Mouse (Mus musculus) lung, postnatal 0 days (tissue): ENCODE measurements at regions not wholly inside any gene's neighbourhood (a gene's known extent, or its start where the extent isn't known, plus 50 kb on each side); places are given as distances from the start of the nearest gene placed in this dataset.
A peak's percentile ranks its signal among the peaks of the same experiment; 100 is the strongest.

ENCODE experiments used
- ATAC-seq: fragments of 200-750 bp; cut with Nextera tagmentation; 2 replicates; pipeline ENCODE4 v1.8.0; 2017; ENCODE audit warnings: moderate library complexity
- DNase-seq: peaks from one replicate; pipeline ENCODE4 v3.0.0-alpha.2; 2016; ENCODE audit warnings: low spot score
- H3K27ac ChIP-seq: fragments of 300-500 bp; sonication (generic); 2 replicates; pipeline ENCODE4 v1.5.1; 2014; ENCODE audit warnings: antibody characterized with exemption, mild to moderate bottlenecking, low read length, mixed read lengths
- H3K27me3 ChIP-seq: fragments of 300-500 bp; sonication (generic); replicated peaks from 2 replicates; pipeline ENCODE4 v1.6.1; 2014; ENCODE audit warnings: low read length, mixed read lengths; ENCODE audit not compliant: insufficient read depth
- H3K36me3 ChIP-seq: fragments of 300-500 bp; sonication (generic); 2 replicates; pipeline ENCODE4 v1.6.1; 2014; ENCODE audit warnings: low read length, mixed read lengths; ENCODE audit not compliant: insufficient read depth
- H3K4me1 ChIP-seq: fragments of 300-500 bp; sonication (generic); 2 replicates; pipeline ENCODE4 v1.6.1; 2014; ENCODE audit warnings: antibody characterized with exemption, low read depth, low read length, mixed read lengths; ENCODE audit not compliant: insufficient read depth
- H3K4me2 ChIP-seq: fragments of 300-500 bp; sonication (generic); replicated peaks from 2 replicates; pipeline ENCODE4 v1.6.1; 2014; ENCODE audit warnings: low read depth, mild to moderate bottlenecking, low read length, moderate library complexity, mixed read lengths
- H3K4me3 ChIP-seq: fragments of 300-500 bp; sonication (generic); 2 replicates; pipeline ENCODE4 v1.5.1; 2014; ENCODE audit warnings: low read depth, low read length
- H3K9ac ChIP-seq: fragments of 300-500 bp; sonication (generic); replicated peaks from 2 replicates; pipeline ENCODE4 v1.6.1; 2014; ENCODE audit warnings: low read depth, mild to moderate bottlenecking
- H3K9me3 ChIP-seq: fragments of 300-500 bp; sonication (generic); 2 replicates; pipeline ENCODE4 v1.6.1; 2016; ENCODE audit warnings: low read length, mixed read lengths
- CTCF ChIP-seq: IDR thresholded peaks from 2 replicates; pipeline ENCODE4 v1.5.1; 2016; ENCODE audit warnings: antibody characterized with exemption, mild to moderate bottlenecking
- EP300 ChIP-seq: IDR thresholded peaks from 2 replicates; pipeline ENCODE4 v1.6.1; 2016; ENCODE audit warnings: antibody characterized with exemption, mild to moderate bottlenecking, control low read depth
- WGBS: fragments of 180-500 bp; shearing (Covaris S2); extraction: QIAGEN DNeasy Blood & Tissue Kit; methylation state at CpG from one replicate; pipeline ENCODE4 v1.1.7; 2014; 5-methylcytosine and 5-hydroxymethylcytosine counted together

DNA sequence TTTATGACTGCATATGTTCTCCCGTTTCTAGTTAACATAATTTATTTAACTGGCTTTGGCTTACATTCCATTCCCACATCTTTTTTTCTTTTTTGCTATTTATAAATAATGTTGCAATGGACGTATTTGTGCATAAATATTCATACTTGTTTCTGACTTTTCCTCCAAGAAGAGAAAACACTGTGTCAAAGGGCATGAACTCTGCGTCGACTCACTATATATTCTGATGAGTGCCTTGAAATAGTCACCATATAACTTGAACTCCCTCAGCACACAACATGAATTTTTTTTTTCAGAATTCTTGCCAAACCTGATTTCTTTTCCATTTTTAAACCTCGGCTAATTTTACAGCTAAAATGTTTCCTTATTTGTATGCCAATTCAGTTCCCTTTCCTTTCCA lies 249.4 kb upstream of the Dynlrb2 start:
- no peak overlapping the region for H3K27ac ChIP-seq
- H3K9ac ChIP-seq, result no peak overlapping the region
- DNase-seq (peak; percentile 53), ATAC-seq (no peak)
- H3K9me3 ChIP-seq, result no peaks in the 10 kb centered on the region
- WGBS, result 44% methylated on average over 5 of the region's 5 CpGs
- no peaks in the 10 kb centered on the region for H3K36me3 ChIP-seq
- no peak overlapping the region for H3K4me3 ChIP-seq
- H3K27me3 ChIP-seq, result no peaks in the 10 kb centered on the region
- TF ChIP-seq CTCF (no peak), EP300 (no peak)
- no peaks in the 10 kb centered on the region for H3K4me1 ChIP-seq
- no peak overlapping the region for H3K4me2 ChIP-seq

DNA sequence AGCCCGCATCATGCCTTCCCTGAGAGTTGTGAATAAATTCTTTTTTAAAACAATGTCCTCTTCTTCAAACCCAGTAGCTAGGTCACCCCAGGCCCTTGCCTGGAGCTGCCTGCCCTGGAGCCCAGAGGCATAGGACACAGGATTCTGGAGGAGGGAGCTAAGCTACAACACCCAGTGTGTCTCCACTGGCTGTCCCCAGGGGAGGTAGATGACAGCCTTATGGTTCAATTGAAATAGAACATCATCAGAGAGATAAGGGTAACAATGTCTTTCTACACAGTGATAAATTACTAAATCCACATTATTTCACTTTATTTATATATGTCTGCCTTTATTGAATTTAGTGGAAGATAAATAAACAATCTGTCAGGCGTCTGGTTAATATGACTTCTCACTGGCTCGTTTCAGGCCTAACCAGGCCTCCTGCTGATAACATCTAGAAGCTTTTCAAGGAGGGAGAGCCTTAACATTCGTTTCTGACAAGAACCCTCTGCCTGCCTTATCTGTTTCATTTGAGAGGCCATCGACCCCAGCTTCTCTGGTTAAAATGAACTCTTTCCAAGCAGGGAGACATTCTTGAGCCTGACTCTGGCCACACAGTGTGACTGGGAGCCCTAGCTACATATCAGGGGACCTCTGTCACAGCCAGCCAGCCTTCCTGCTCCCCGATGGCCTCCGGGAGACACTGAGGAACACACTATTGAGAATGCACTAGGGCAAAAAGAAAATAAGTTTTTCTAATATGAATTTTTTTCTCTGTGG lies 252.1 kb upstream of the Dynlrb2 start:
- DNase-seq (peak; percentile 78), ATAC-seq (peak; percentile 91)
- Histone ChIP-seq H3K9ac (no peak overlapping the region), H3K4me3 (no peak overlapping the region), H3K4me2 (no peak overlapping the region), H3K27ac (no peak overlapping the region), H3K4me1 (no peaks in the 10 kb centered on the region), H3K36me3 (no peaks in the 10 kb centered on the region), H3K27me3 (no peaks in the 10 kb centered on the region), H3K9me3 (no peaks in the 10 kb centered on the region)
- TF ChIP-seq EP300, result peak; percentile 45
- TF ChIP-seq CTCF, result no peak
- WGBS, result 20% methylated on average over 7 of the region's 7 CpGs

DNA sequence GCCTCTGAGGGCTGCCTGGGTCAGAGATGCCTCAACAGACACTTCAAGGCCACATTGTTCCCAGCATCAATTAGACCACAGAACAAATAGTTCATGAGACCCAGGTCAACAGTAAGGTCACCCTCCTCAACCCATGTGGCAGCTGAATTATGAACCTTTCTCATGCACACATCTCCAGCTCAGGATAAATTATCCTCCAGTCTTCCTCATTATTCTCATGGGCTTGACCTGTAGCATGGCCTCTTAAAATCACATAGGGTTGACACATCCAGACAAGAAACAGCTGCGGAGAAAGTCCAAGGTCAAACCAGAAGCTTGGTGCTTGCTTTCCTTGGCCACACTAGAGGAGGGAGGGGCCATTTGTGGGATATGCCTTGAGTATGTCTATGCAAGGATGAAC lies 256.4 kb upstream of the Dynlrb2 start:
- no peak for ATAC-seq
- DNase-seq, result no peak
- Histone ChIP-seq H3K36me3 (no peaks in the 10 kb centered on the region), H3K27me3 (no peaks in the 10 kb centered on the region), H3K27ac (no peak overlapping the region), H3K9ac (no peak overlapping the region), H3K4me3 (no peak overlapping the region), H3K9me3 (no peaks in the 10 kb centered on the region), H3K4me2 (no peak overlapping the region), H3K4me1 (no peaks in the 10 kb centered on the region)
- WGBS, result 79% methylated on average over 1 of the region's 1 CpGs
- TF ChIP-seq EP300, result no peak
- TF ChIP-seq CTCF, result no peak

DNA sequence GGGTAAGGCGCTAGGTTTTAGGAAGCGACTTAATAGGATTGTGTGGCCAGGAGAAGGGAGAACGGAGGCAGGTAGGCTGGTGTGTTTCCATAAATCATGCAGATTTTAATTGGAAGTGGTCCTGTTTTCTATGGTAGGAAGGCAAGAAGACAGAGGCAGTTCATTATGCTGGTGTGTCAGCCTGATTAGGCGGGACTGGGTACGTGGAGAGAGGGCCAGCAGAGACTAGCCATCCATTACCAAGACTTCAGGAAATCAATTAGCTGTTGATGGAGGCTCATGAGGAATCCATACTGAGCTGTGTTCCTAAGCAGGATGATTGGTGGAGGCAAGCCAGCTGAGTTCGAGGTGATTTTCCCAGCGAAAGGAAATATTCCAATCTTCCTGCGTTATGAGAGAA lies 261.3 kb upstream of the Dynlrb2 start:
- H3K4me1 ChIP-seq, result no peaks in the 10 kb centered on the region; the same call in 1 of the 2 replicates
- no peaks in the 10 kb centered on the region for H3K36me3 ChIP-seq
- ATAC-seq (no peak), DNase-seq (no peak)
- no peak overlapping the region for H3K9ac ChIP-seq
- no peak overlapping the region for H3K4me3 ChIP-seq
- no peaks in the 10 kb centered on the region for H3K27me3 ChIP-seq
- 57% methylated on average over 8 of the region's 8 CpGs for WGBS
- no peak overlapping the region for H3K27ac ChIP-seq
- no peak overlapping the region for H3K4me2 ChIP-seq
- H3K9me3 ChIP-seq, result no peaks in the 10 kb centered on the region
- no peak for TF ChIP-seq CTCF

DNA sequence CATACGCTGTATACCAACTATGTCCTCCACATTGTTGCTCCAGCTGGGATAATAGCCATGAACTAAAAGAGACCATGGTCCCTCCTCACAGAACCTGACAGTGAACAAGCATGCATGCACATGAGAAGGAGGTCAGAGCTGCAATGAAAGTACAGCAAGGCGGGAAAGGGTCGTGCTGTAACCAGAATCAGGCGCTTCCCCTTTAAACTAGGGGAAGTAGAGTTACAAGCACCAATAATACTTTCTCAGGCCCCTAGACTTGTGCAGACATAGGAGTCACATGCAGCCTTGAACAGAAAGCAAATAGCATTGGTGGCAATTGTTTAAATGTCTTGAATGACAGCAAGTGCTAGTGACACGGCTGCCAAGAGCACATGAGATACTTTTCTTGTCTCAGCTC lies 261.8 kb upstream of the Dynlrb2 start:
- Histone ChIP-seq H3K9ac (no peak overlapping the region), H3K9me3 (no peaks in the 10 kb centered on the region), H3K27me3 (no peaks in the 10 kb centered on the region), H3K4me1 (no peaks in the 10 kb centered on the region; the same call in 1 of the 2 replicates), H3K4me3 (no peak overlapping the region), H3K4me2 (no peak overlapping the region), H3K36me3 (no peaks in the 10 kb centered on the region), H3K27ac (no peak overlapping the region)
- WGBS, result 70% methylated on average over 5 of the region's 5 CpGs
- DNase-seq (no peak), ATAC-seq (no peak)
- TF ChIP-seq EP300, result no peak
- TF ChIP-seq CTCF, result no peak

DNA sequence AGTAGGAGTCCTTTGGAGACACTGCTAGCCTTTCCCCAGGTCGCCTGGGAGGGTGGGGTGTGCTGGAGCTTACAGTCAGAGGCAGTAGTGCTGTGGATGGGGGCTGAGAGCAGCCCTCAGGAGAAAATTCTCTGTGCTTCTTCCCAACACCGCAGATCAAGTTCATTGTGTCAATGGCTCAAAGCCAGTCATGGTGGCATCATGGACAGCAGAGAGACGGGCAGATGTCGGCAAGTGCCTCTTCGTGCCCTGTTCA lies 262.9 kb upstream of the Dynlrb2 start:
- Histone ChIP-seq H3K4me3 (no peak overlapping the region), H3K27ac (no peak overlapping the region), H3K4me2 (no peak overlapping the region), H3K9me3 (no peaks in the 10 kb centered on the region), H3K4me1 (no peaks in the 10 kb centered on the region; the same call in none of the 2 replicates), H3K9ac (no peak overlapping the region), H3K27me3 (no peaks in the 10 kb centered on the region), H3K36me3 (no peaks in the 10 kb centered on the region)
- DNase-seq (no peak), ATAC-seq (no peak)
- no peak for TF ChIP-seq EP300
- TF ChIP-seq CTCF, result no peak
- 92% methylated on average over 5 of the region's 5 CpGs for WGBS
